20 mouse cellular contexts compared by ENCODE assay signal in the genomic region with DNA sequence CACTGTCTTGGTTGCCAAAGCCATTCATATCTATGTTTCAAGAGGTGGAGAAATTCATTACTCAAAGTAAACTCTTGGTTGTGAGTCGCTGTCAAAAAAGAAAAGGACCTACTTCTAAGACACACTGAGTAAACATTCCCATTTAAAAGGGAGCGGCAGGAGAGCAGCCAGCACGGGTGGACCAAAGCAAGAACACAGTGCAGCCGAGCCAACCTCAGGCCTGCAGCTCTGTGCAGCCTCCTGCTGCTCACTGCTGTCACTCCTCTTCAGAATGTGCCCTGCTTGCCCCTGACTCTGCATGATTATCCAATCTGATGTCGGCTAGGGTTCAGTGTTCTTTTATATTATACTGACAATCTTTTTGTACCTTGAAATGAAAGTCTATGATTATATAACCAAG.
A peak's percentile ranks its signal among the peaks of the same experiment; 100 is the strongest.
DNase-seq lines count a peak whose midpoint lies in the region; ATAC-seq and TF ChIP-seq lines count a peak whose summit lies in the region.
"Had no signal": no experiment of that assay in that cellular context is flagged by ENCODE, and none has a peak within 500 bp of the region (broad histone marks: within the 10 kb centered on the region; RNA-seq: fewer than 3 reads in every experiment).

No protein-coding gene starts in this region.

- H3K9ac ChIP-seq in lung, embryonic 16.5 days (ENCODE audit: low read length): no peak overlapping the region
- H3K9ac ChIP-seq: forebrain, postnatal 0 days; heart, embryonic 12.5 days; liver, postnatal 0 days had no signal

- no peaks in the 10 kb centered on the region for H3K27me3 ChIP-seq in lung, embryonic 16.5 days (ENCODE audit: control insufficient read depth, insufficient read depth, low read depth, low read length)
- H3K27me3 ChIP-seq: CH12.LX; heart, embryonic 12.5 days had no signal

- no peaks in the 10 kb centered on the region for H3K36me3 ChIP-seq in lung, embryonic 16.5 days (ENCODE audit: control insufficient read depth, insufficient read depth, low read length)

- 45% methylated on average over 5 of the region's 5 CpGs for WGBS in lung, embryonic 16.5 days

- no peak overlapping the region for H3K27ac ChIP-seq in gastrocnemius, adult 2 months
- H3K27ac ChIP-seq in lung, embryonic 16.5 days (ENCODE audit: low read length): no peak overlapping the region
- H3K27ac ChIP-seq: layer of hippocampus, adult 2 months had no signal

- peak; percentile 26 for DNase-seq in gastrocnemius, adult 2 months
- no peak for DNase-seq in gastrocnemius, postnatal 10 days
- no peak for DNase-seq in lung, postnatal 10 days
- peak; percentile 8 to 22 for DNase-seq in cerebellum, adult 18-20 months
- peak; percentile 50 to 64 for DNase-seq in cerebellum, postnatal 14 days
- DNase-seq in kidney, postnatal 4 days: no peak
- DNase-seq in layer of hippocampus, postnatal 25 days (ENCODE audit: extremely low spot score in 1 of 2, low spot score in 1 of 2): no peak
- DNase-seq: adrenal gland, postnatal 25 days; embryo, embryonic 11 days; forebrain, postnatal 0 days; heart, postnatal 14 days; kidney, adult 2 months; kidney, postnatal 10 days; liver, postnatal 0 days; right cerebral cortex, postnatal 25 days; thymus, postnatal 25 days had no signal

- TF ChIP-seq CTCF in gastrocnemius, adult 2 months (IDR thresholded peaks at IDR 0.05): no peak

- H3K9me3 ChIP-seq in lung, embryonic 16.5 days (ENCODE audit: control insufficient read depth, low read length): no peaks in the 10 kb centered on the region
- H3K9me3 ChIP-seq: heart, embryonic 12.5 days had no signal

- peaks cover 6% of the 10 kb centered on the region for H3K4me1 ChIP-seq in lung, embryonic 16.5 days (replicated peaks; ENCODE audit: control insufficient read depth, insufficient read depth, low read length)

- no peak overlapping the region for H3K4me3 ChIP-seq in gastrocnemius, adult 2 months
- no peak overlapping the region for H3K4me3 ChIP-seq in lung, embryonic 16.5 days (ENCODE audit: low read length)
- H3K4me3 ChIP-seq: heart, embryonic 12.5 days; layer of hippocampus, adult 2 months had no signal

- peak; percentile 57; the same call in 1 of the 2 replicates for ATAC-seq in lung, embryonic 16.5 days (ENCODE audit: low read depth)
- ATAC-seq: forebrain, postnatal 0 days; liver, postnatal 0 days had no signal

- intact Hi-C loops in gastrocnemius, adult 2 months (cut with DNase I): no loop called here

- H3K4me2 ChIP-seq in lung, embryonic 16.5 days (ENCODE audit: low read depth, low read length): no peak overlapping the region
- H3K4me2 ChIP-seq: heart, embryonic 12.5 days had no signal

Comparison
In these comparisons a context has a peak if more than half of its experiments do, and no peak if none do; other contexts are left out.
1. DNase-seq: peak in gastrocnemius, adult 2 months (single experiment), cerebellum, adult 18-20 months (2 of 2) and cerebellum, postnatal 14 days (2 of 2); none in gastrocnemius, postnatal 10 days (single experiment), lung, postnatal 10 days (single experiment), kidney, postnatal 4 days (0 of 2) and layer of hippocampus, postnatal 25 days (0 of 2).